Mouse (Mus musculus) MEL (cell line): ENCODE data around the gene Rnf141. TPM values are rescaled to one million over a fixed set of nuclear protein-coding genes. Genes with fewer than 3 reads are reported as not detected.

Source experiments
- DNase-seq: peaks from one replicate; pipeline ENCODE4 v3.0.0; 2011; ENCODE audit warnings: low read depth, low spot score
- H3K27ac ChIP-seq: 2 replicates; pipeline ENCODE4 v1.5.1; 2012; ENCODE audit warnings: low read depth, mild to moderate bottlenecking, control low read depth, low read length, moderate library complexity; ENCODE audit not compliant: control insufficient read depth
- H3K27me3 ChIP-seq, 2 experiments: fragments of 150-350 bp in 1 of 2; sonication (generic) in 1 of 2; 2 replicates each; pipeline ENCODE4 v1.6.1; 2012; ENCODE audit warnings: low read length in 2 of 2, mild to moderate bottlenecking in 2 of 2, improper control_type of control experiment in 1 of 2, moderate library complexity in 1 of 2; ENCODE audit not compliant: insufficient read depth in 2 of 2, control insufficient read depth in 1 of 2
- H3K36me3 ChIP-seq, 2 experiments: 2 replicates each; pipeline ENCODE4 v1.6.1; 2012 to 2014; ENCODE audit warnings: low read length in 2 of 2, improper control_type of control experiment in 1 of 2, inconsistent platforms in 1 of 2, mild to moderate bottlenecking in 1 of 2; ENCODE audit not compliant: insufficient read depth in 2 of 2, control insufficient read depth in 1 of 2
- H3K4me1 ChIP-seq, 2 experiments: fragments of 150-350 bp in 1 of 2; sonication (generic) in 1 of 2; 2 replicates each; pipeline ENCODE4 v1.6.1; 2012; ENCODE audit warnings: low read length in 2 of 2, improper control_type of control experiment in 1 of 2, mild to moderate bottlenecking in 1 of 2; ENCODE audit not compliant: insufficient read depth in 2 of 2, control insufficient read depth in 1 of 2
- H3K4me3 ChIP-seq, 2 experiments: fragments of 150-350 bp in 1 of 2; sonication (generic) in 1 of 2; 2 replicates each; pipeline ENCODE4 v1.5.1; 2012; ENCODE audit warnings: low read depth in 2 of 2, low read length in 2 of 2, mild to moderate bottlenecking in 2 of 2, moderate library complexity in 2 of 2, control low read depth in 1 of 2, improper control_type of control experiment in 1 of 2; ENCODE audit not compliant: control insufficient read depth in 1 of 2, insufficient read depth in 1 of 2
- H3K79me2 ChIP-seq: 2 replicates; pipeline ENCODE4 v1.6.1; 2012; ENCODE audit warnings: mild to moderate bottlenecking, low read length, moderate library complexity; ENCODE audit not compliant: control insufficient read depth, poor library complexity, insufficient read depth
- H3K9ac ChIP-seq: 2 replicates; pipeline ENCODE4 v1.6.1; 2012; ENCODE audit warnings: low read depth, mild to moderate bottlenecking, control low read depth, low read length, moderate library complexity; ENCODE audit not compliant: control insufficient read depth, poor library complexity, severe bottlenecking
- H3K9me3 ChIP-seq: fragments of 150-350 bp; sonication (generic); replicated peaks from 2 replicates; pipeline ENCODE4 v1.6.1; 2012; ENCODE audit warnings: mild to moderate bottlenecking, low read length, improper control_type of control experiment, moderate library complexity; ENCODE audit not compliant: insufficient read depth
- BHLHE40 ChIP-seq: IDR thresholded peaks from 2 replicates; pipeline ENCODE4 v1.6.1; 2012; ENCODE audit warnings: low read depth, mild to moderate bottlenecking, inconsistent platforms, low read length, improper control_type of control experiment, borderline replicate concordance
- CHD1 ChIP-seq: IDR thresholded peaks from 2 replicates; pipeline ENCODE4 v1.6.1; 2012; ENCODE audit warnings: low read depth, mild to moderate bottlenecking, inconsistent platforms, low read length, improper control_type of control experiment
- CHD2 ChIP-seq: IDR thresholded peaks from 2 replicates; pipeline ENCODE4 v1.6.1; 2011; ENCODE audit warnings: low read length, improper control_type of control experiment
- E2F4 ChIP-seq: IDR thresholded peaks from 2 replicates; pipeline ENCODE4 v1.6.1; 2011; ENCODE audit warnings: low read depth, low read length, improper control_type of control experiment, borderline replicate concordance
- ELF1 ChIP-seq: IDR thresholded peaks from 2 replicates; pipeline ENCODE4 v1.6.1; 2014; ENCODE audit warnings: low read depth, mild to moderate bottlenecking, inconsistent platforms, low read length, improper control_type of control experiment, moderate library complexity
- EP300 ChIP-seq, 2 experiments: IDR thresholded peaks; 2 replicates each; pipeline ENCODE4 v1.6.1; 2011; ENCODE audit warnings: improper control_type of control experiment in 2 of 2, low read length in 2 of 2, low read depth in 1 of 2, mild to moderate bottlenecking in 1 of 2
- ETS1 ChIP-seq: IDR thresholded peaks from 2 replicates; pipeline ENCODE4 v1.6.1; 2012; ENCODE audit warnings: low read depth, mild to moderate bottlenecking, inconsistent platforms, low read length, improper control_type of control experiment, moderate library complexity
- GATA1 ChIP-seq: IDR thresholded peaks from 2 replicates; pipeline ENCODE4 v1.6.1; 2011; ENCODE audit warnings: low read depth, low read length, improper control_type of control experiment
- JUND ChIP-seq: IDR thresholded peaks from 2 replicates; pipeline ENCODE4 v1.6.1; 2011; ENCODE audit warnings: low read depth, mild to moderate bottlenecking, improper control_type of control experiment, low read length
- KAT2A ChIP-seq: conservative IDR thresholded peaks from 2 replicates; pipeline ENCODE4 v1.6.1; 2012; ENCODE audit warnings: low read depth, low read length, improper control_type of control experiment, inconsistent platforms
- MAZ ChIP-seq: IDR thresholded peaks from 2 replicates; pipeline ENCODE4 v1.6.1; 2012; ENCODE audit warnings: low read depth, mild to moderate bottlenecking, inconsistent platforms, low read length, improper control_type of control experiment
- MEF2A ChIP-seq: IDR thresholded peaks from 2 replicates; pipeline ENCODE4 v1.6.1; 2014; ENCODE audit warnings: low read depth, mild to moderate bottlenecking, inconsistent platforms, low read length, improper control_type of control experiment; ENCODE audit not compliant: poor library complexity, insufficient replicate concordance, severe bottlenecking; ENCODE audit errors: extremely low read depth
- MXI1 ChIP-seq: IDR thresholded peaks from 2 replicates; pipeline ENCODE4 v1.6.1; 2011; ENCODE audit warnings: mild to moderate bottlenecking, low read depth, low read length, improper control_type of control experiment
- MYB ChIP-seq: IDR thresholded peaks from 2 replicates; pipeline ENCODE4 v1.6.1; 2011; ENCODE audit warnings: mild to moderate bottlenecking, low read depth, low read length, improper control_type of control experiment
- MYC ChIP-seq: IDR thresholded peaks from 2 replicates; pipeline ENCODE4 v1.6.1; 2011; ENCODE audit warnings: low read depth, mild to moderate bottlenecking, low read length, improper control_type of control experiment, moderate library complexity
- NELFE ChIP-seq: IDR thresholded peaks from 2 replicates; pipeline ENCODE4 v1.6.1; 2011; ENCODE audit warnings: low read depth, low read length, improper control_type of control experiment
- NRF1 ChIP-seq: IDR thresholded peaks from 2 replicates; pipeline ENCODE4 v1.6.1; 2014; ENCODE audit warnings: low read depth, mild to moderate bottlenecking, inconsistent platforms, low read length, improper control_type of control experiment, moderate library complexity; ENCODE audit not compliant: poor library complexity, insufficient read depth, severe bottlenecking
- POLR2A ChIP-seq, 2 experiments: IDR thresholded peaks; 2 replicates each; pipeline ENCODE4 v1.6.1; 2011 to 2012; ENCODE audit warnings: low read length in 2 of 2, mild to moderate bottlenecking in 2 of 2, control low read depth in 1 of 2, improper control_type of control experiment in 1 of 2, low read depth in 1 of 2, moderate library complexity in 1 of 2; ENCODE audit not compliant: control insufficient read depth in 1 of 2, insufficient read depth in 1 of 2, poor library complexity in 1 of 2
- POLR2AphosphoS2 ChIP-seq: IDR thresholded peaks from 2 replicates; pipeline ENCODE4 v1.6.1; 2011; ENCODE audit warnings: low read length, improper control_type of control experiment
- POLR2AphosphoS5 ChIP-seq: IDR thresholded peaks from 2 replicates; pipeline ENCODE4 v1.6.1; 2012; ENCODE audit warnings: low read depth, borderline replicate concordance, mild to moderate bottlenecking, inconsistent platforms, low read length, moderate library complexity, mixed read lengths
- RCOR1 ChIP-seq: IDR thresholded peaks from 2 replicates; pipeline ENCODE4 v1.6.1; 2012; ENCODE audit warnings: low read depth, mild to moderate bottlenecking, inconsistent platforms, low read length, improper control_type of control experiment
- SIN3A ChIP-seq: IDR thresholded peaks from 2 replicates; pipeline ENCODE4 v1.6.1; 2012; ENCODE audit warnings: low read length, improper control_type of control experiment, inconsistent platforms
- TAL1 ChIP-seq: IDR thresholded peaks from 2 replicates; pipeline ENCODE4 v1.6.1; 2012; ENCODE audit warnings: mild to moderate bottlenecking, inconsistent platforms, low read length, moderate library complexity, mixed read lengths
- TBP ChIP-seq: IDR thresholded peaks from 2 replicates; pipeline ENCODE4 v1.8.0; 2011; ENCODE audit warnings: low read depth, low read length, improper control_type of control experiment
- TCF12 ChIP-seq: IDR thresholded peaks from 2 replicates; pipeline ENCODE4 v1.6.1; 2014; ENCODE audit warnings: low read depth, mild to moderate bottlenecking, inconsistent platforms, low read length, improper control_type of control experiment, moderate library complexity
- UBTF ChIP-seq: IDR thresholded peaks from 2 replicates; pipeline ENCODE4 v1.6.1; 2012; ENCODE audit warnings: low read depth, mild to moderate bottlenecking, inconsistent platforms, low read length, improper control_type of control experiment, moderate library complexity, borderline replicate concordance; ENCODE audit not compliant: insufficient read depth
- USF1 ChIP-seq: IDR thresholded peaks from 2 replicates; pipeline ENCODE4 v1.6.1; 2014; ENCODE audit warnings: low read depth, mild to moderate bottlenecking, inconsistent platforms, low read length, improper control_type of control experiment, moderate library complexity
- ZC3H11A ChIP-seq: IDR thresholded peaks from 2 replicates; pipeline ENCODE4 v1.6.1; 2012; ENCODE audit warnings: low read depth, mild to moderate bottlenecking, inconsistent platforms, low read length, improper control_type of control experiment
- ZMIZ1 ChIP-seq: IDR thresholded peaks from 2 replicates; pipeline ENCODE4 v1.6.1; 2012; ENCODE audit warnings: low read depth, mild to moderate bottlenecking, inconsistent platforms, low read length, improper control_type of control experiment, moderate library complexity
- polyA plus RNA-seq, 2 experiments: library from polyadenylated mRNA; stranded (reverse) in 1 of 2; unstranded in 1 of 2; fragments of >175 nt in 1 of 2; fragments of >200 nt in 1 of 2; gene quantifications; 2 replicates each; pipeline versions ENCODE4 v1.2.1 to v1.2.4; 2012; ENCODE audit warnings: low replicate concordance in 2 of 2, low read depth in 1 of 2; ENCODE audit not compliant: insufficient read length in 2 of 2, insufficient read depth in 1 of 2, missing spikeins in 1 of 2
- total RNA-seq: library from RNA; depleted of rRNA; stranded (reverse); fragments of 300-350 nt; gene quantifications from 2 replicates; pipeline ENCODE4 v1.2.3, GENCODE M21; 2012

Gene Rnf141
- total and polyA plus RNA-seq, 3 experiments = 18.8 to 19.7 TPM; not detected in 1

- Histone ChIP-seq H3K4me3 (no peak overlapping the region), H3K27ac (no peak overlapping the region), H3K9me3 (no peaks in the 10 kb centered on the region), H3K4me1 (peaks cover 19 to 40% of the 10 kb centered on the region in 2 experiments), H3K36me3 (peaks cover 0 to 42% of the 10 kb centered on the region in 2 experiments; a peak in 2 of 4 replicates)
- DNase-seq = peak; percentile 35
- TF ChIP-seq ELF1 (no peak), POLR2AphosphoS2 (no peak), E2F4 (no peak), JUND (no peak), UBTF (no peak), CHD1 (no peak), KAT2A (no peak), SIN3A (no peak), TBP (no peak), EP300 (IDR thresholded peaks at IDR 0.05; ENCODE audit: low read depth in 1 of 2, low read length in 2 of 2) (no peak), ZC3H11A (no peak), BHLHE40 (no peak), ZMIZ1 (no peak), MYB (no peak), MEF2A (no peak), USF1 (no peak), MXI1 (no peak), NRF1 (no peak), MAZ (no peak)
- TF ChIP-seq, all 39 proteins: peak for 0
- no peak overlapping the region for H3K9ac ChIP-seq
- no peaks in the 10 kb centered on the region for H3K27me3 ChIP-seq
- H3K79me2 ChIP-seq = no peaks in the 10 kb centered on the region
Observed at GRCm38 (mm10) chr7:110782845-110783478, 61.3 kb downstream of the Rnf141 start.

- peaks cover 0 to 42% of the 10 kb centered on the region in 2 experiments; a peak in 2 of 4 replicates for H3K36me3 ChIP-seq
- H3K9ac ChIP-seq = no peak overlapping the region
- H3K9me3 ChIP-seq = no peaks in the 10 kb centered on the region
- no peaks in the 10 kb centered on the region for H3K79me2 ChIP-seq
- no peaks in the 10 kb centered on the region for H3K27me3 ChIP-seq
- TF ChIP-seq MAZ (peak; percentile 69; the same call in 1 of the 2 replicates), TCF12 (peak; percentile 52), NELFE (no peak), POLR2AphosphoS5 (no peak), KAT2A (no peak), MYC (peak; percentile 65; the same call in 1 of the 2 replicates), SIN3A (peak; percentile 75), USF1 (peak; percentile 36; the same call in 1 of the 2 replicates), BHLHE40 (peak; percentile 52; the same call in 1 of the 2 replicates), EP300 (IDR thresholded peaks at IDR 0.05; ENCODE audit: low read depth in 1 of 2, low read length in 2 of 2) (peak; percentile 43 to 75), GATA1 (peak; percentile 70), TAL1 (peak; percentile 57), MYB (no peak), ETS1 (peak; percentile 87; the same call in 1 of the 2 replicates), RCOR1 (0 out of 2 replicates have a peak, but pooled peaks have one; percentile 28), POLR2A (IDR thresholded peaks at IDR 0.05; ENCODE audit: control insufficient read depth in 1 of 2, insufficient read depth in 1 of 2, low read depth in 1 of 2, low read length in 2 of 2, poor library complexity in 1 of 2) (no peak), CHD2 (no peak)
- TF ChIP-seq, all 39 proteins: peak for 11
- H3K4me3 ChIP-seq = no peak overlapping the region
- H3K4me1 ChIP-seq = peaks cover 19 to 40% of the 10 kb centered on the region in 2 experiments
- peak; percentile 79 for DNase-seq
- H3K27ac ChIP-seq = peak overlapping the region; percentile 19
Observed at GRCm38 (mm10) chr7:110782135-110782534, 62.1 kb downstream of the Rnf141 start.
